Mouse (Mus musculus) adrenal gland, postnatal 4 days (tissue): ENCODE results near the gene Lrit2. TPM values are rescaled to one million over a fixed set of nuclear protein-coding genes. Genes with fewer than 3 reads are reported as not detected.

Source experiments
- DNase-seq, 2 experiments: peaks; one replicate each; pipeline ENCODE4 v3.0.0; 2021 to 2022; ENCODE audit warnings: low spot score in 2 of 2, mixed read lengths in 2 of 2
- long read RNA-seq, 2 experiments: library from polyadenylated mRNA; stranded (forward); transcript quantifications; one replicate each; pipeline ENCODE4 v2.0.0; 2021
- total RNA-seq, 2 experiments: library from RNA; stranded (reverse); gene quantifications; 2 replicates each; pipeline ENCODE4 v1.2.3; 2021

Lrit2 gene
- total RNA-seq: not detected
- long read RNA-seq, experiment 1: 0 reads
- long read RNA-seq, experiment 2: 0 reads

- no peak for DNase-seq
These were observed at the start of gene Lrit2 for GRCm38 (mm10) chr14:37067629-37068028. Gene Lrit2 (plus strand): TSS chr14:37067929.

DNA sequence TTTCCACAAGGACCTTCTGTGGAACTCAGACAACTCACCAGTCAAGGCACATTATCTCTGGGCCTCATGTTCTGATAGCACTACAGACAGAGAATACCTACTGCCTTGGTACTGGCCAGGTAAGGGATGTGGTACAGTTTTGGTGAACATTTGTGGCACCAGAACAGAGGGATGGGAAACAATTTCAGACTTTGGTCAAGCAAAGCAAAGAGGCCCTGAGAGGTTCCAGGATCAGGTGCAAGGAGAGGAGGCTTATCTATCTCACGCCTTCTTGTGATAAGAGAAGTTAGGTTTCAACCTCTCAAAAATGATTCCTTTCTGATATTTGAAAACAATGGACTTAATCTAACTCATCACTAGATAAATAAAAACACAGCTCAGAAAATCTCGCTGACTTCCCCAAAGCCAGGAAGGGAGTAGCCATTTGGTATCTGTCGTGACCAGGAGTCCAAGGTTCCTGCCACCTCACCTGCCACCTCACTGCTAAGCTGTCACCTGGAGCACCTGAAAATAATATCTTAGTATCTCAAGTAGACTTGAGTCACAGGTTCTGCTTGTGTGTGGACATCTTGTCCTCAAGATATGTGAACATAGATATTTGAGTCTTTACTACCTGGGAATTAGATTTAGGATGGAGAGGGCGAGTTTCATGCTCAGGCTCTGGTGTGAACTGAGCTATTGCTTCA is 40.3 kb upstream of the Lrit2 start:
- DNase-seq: no peak

GRCm38 (mm10) chr14:37027951-37028350 is 39.8 kb upstream of the Lrit2 start:
- no peak for DNase-seq

DNA sequence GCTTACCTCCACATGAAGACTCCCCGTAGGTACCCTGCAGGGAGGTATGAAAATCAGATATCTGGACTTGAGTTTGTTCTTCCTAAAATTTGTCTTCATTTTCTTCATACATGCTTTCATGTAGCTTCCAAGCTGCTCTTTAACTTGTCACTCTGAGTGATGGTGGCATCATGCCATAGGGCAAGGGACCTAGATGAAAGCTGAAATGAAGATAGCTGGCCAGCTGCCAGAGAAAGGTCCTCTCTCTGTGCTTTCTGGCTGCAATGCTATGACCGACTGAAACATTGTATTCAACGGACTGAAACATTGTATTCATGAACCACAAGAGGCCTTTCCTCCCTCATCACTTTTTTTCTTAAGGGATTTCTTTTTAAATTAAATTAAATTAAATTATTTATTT is 39.2 kb upstream of the Lrit2 start:
- no peak for DNase-seq

DNA sequence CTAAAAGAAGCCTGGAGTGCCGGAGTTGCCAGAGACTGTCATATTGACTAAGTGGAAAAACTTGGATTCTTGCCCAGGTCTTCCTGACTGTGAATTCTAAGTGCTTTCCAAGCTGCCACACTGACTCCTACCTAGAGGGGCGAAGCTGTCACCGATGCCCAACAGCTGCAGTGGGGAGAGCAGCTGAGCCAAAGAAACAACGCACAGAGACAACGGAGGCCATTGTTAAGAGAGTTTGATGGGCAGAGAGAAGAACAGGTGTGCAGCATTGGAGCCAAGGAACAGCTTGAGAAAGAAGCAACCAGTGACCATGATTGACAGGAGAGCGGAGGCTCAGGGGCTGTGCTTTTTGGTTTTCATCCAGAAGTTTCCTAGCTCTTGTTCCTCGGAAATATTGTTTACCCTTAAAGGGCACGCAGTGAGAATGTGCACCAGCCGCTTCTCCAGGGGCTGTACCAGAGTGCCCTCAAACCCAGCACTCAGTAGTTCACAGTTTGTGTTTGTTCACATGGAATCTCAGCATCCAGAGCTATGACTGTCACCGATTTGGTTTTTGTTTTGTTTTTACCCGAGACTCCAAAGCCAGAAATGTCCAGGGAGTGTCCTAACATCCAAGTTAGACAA is 35.1 kb upstream of the Lrit2 start:
- no peak for DNase-seq

GRCm38 (mm10) chr14:37033241-37033640 is 34.5 kb upstream of the Lrit2 start:
- DNase-seq: peak; percentile 16 to 34

- DNase-seq: no peak
These were observed 33.3 kb upstream of the Lrit2 start for GRCm38 (mm10) chr14:37034432-37034831.

DNA sequence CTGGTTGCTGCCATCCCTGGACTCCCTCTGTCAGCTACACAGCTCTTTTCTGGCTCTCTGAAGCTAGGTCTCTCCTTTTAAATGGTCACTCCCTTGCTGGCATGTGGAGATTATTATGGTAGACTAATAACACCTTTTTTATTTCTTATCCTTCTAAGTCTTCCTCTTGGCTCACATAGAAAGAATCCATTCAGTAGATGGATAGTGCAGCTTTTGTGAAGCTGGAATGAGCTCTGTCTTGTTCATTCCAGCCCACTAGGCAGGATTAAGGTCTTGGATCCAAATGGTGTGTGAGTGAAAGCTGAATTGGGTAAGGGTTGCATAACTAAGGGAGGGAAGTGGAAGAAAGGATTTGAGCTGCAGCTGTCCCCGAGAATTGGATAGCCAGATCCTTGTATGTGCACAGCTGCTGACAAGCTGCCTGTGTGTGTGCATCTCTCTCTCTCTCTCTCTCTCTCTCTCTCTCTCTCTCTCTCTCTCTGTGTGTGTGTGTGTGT is 18.8 kb upstream of the Lrit2 start, which contains the start of gene Rgr:
Rgr (minus strand) TSS at position 51 of the 497 bp plus-strand sequence.
- DNase-seq: no peak

GRCm38 (mm10) chr14:37064849-37065248 is 2.9 kb upstream of the Lrit2 start:
- DNase-seq: no peak

DNA sequence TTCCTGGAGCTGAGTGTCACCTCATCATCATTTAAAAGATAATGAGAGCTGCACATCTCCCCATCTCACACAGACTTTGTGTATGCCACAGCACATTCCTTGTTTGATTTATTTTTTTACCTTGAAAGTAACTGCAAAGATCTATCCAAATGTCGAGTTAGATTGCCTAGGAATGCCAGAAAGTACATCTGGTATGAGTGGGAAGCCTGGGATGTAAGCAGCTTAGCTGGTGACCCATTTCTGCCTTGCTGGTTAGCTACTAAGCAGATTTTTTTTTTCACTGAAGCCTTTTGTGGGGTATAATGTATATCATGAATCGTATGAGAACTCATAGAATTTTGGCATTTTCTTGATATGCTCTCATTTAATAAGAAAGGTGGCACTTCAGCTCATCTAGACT is 1.1 kb upstream of the Lrit2 start:
- DNase-seq: no peak

DNA sequence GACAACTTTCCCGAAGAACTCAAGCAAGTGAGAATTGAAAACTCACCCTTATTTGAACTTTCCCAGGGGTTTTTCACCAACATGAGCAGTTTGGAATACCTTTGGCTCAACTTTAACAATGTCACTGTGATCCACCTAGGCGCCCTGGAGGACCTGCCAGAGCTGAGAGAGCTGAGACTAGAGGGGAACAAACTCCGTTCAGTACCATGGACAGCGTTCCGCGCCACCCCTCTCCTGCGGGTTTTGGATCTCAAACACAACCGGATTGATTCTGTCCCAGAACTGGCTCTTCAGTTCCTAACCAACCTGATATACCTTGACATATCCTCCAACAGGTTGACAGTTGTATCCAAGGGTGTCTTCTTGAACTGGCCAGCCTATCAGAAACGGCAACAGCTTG is 787 bp downstream of the Lrit2 start:
- peak; percentile 18 to 24 for DNase-seq

DNA sequence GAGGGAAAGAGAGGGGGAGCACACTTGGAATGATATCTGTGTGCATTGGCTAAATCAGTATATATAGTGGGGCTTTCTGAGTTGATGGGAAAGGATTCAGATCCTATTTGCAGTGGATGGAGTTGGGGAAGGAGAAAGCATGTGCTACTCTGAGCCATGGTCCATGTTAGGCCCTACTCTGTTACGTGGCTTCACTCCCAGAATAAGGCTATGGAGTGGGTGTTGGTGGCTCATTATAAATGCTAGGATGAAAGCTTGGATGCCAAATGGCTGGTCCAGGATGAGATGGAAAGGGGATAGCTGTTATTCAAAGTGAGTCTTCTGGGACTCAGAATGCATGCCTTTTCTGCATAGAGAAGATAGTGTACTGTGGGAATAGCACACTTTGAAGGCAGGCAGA is 13.0 kb downstream of the Lrit2 start:
- DNase-seq: no peak

GRCm38 (mm10) chr14:37083755-37084154 is 16.0 kb downstream of the Lrit2 start:
- DNase-seq: no peak

GRCm38 (mm10) chr14:37094436-37094835 is 26.7 kb downstream of the Lrit2 start:
- DNase-seq: no peak

GRCm38 (mm10) chr14:37095556-37095955 is 27.8 kb downstream of the Lrit2 start:
- DNase-seq: no peak

GRCm38 (mm10) chr14:37097956-37098530 is 30.3 kb downstream of the Lrit2 start, which contains the start of gene Cdhr1:
Gene Cdhr1 (minus strand): TSS chr14:37098347.
- DNase-seq: no peak

GRCm38 (mm10) chr14:37101531-37101930 is 33.8 kb downstream of the Lrit2 start:
- no peak for DNase-seq

DNA sequence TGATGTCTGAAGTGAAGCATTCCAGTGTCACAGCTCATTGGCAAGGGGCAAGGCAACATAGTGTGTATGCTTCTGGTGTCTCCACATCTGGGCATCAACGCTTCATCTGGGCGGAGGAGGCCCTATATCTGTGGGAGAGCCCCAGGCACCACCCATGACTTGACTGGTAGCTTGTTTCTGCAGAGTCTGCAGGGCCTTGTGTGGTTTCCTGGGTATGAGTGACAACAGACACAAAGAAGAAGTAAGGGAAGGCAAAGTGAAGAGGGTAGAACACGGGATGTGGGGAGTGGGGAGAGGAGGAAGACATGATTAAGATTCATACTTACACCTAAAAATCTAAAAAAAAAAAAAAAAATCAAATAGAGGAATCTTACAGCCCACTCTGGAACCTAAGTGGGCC is 34.8 kb downstream of the Lrit2 start:
- no peak for DNase-seq

DNA sequence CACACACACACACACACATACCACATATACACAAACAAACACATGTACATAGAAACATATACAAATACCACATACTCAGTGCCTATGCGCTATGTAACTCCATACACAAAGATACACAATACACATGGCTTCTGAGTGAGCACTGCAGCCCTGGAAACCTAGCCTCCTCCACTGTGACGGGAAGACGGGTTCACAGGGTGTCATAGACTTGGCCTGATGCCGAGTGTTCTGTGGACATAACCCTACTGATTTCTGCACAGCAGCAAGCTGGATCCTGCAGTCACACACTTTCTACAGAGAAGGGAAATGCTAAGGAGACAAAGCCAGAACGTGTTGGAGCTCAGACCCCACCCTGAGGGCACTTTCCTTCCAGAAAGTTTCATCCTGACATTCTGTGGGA is 37.0 kb downstream of the Lrit2 start:
- no peak for DNase-seq

GRCm38 (mm10) chr14:37105846-37106245 is 38.1 kb downstream of the Lrit2 start:
- DNase-seq: no peak

DNA sequence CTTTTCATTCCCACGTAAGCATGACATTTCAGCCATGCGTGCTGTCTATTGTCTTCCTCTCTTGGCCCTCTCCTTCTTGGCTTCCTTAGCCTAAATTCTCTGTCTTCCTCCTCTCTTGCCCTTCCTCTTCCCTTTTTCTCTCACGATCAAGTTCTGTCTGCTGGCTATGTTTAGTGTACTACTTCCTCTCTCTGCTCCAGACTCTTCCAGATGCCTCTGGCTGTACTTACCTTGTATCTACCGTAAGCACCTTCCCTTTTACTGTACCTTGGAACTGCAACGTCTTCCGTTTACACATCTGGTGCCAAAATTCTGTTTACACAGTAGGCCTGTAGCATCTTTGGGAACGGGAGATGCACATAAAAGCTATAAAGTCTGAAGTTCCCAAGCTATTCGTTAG is 41.7 kb downstream of the Lrit2 start:
- DNase-seq: no peak

GRCm38 (mm10) chr14:37109975-37110374 is 42.2 kb downstream of the Lrit2 start:
- DNase-seq: no peak
